Mouse (Mus musculus) adrenal gland, postnatal 4 days (tissue): ENCODE results near the gene Zfp958. TPM values are rescaled to one million over a fixed set of nuclear protein-coding genes. Genes with fewer than 3 reads are reported as not detected.
"Not testable (repeated sequence)": the region's sequence is repeated elsewhere in the genome, so short reads cannot be mapped to it uniquely, and the experiment has no call there.

ENCODE experiments used
- DNase-seq, 2 experiments: peaks; one replicate each; pipeline ENCODE4 v3.0.0; 2021 to 2022; ENCODE audit warnings: low spot score in 2 of 2, mixed read lengths in 2 of 2
- long read RNA-seq, 2 experiments: library from polyadenylated mRNA; stranded (forward); transcript quantifications; one replicate each; pipeline ENCODE4 v2.0.0; 2021
- total RNA-seq, 2 experiments: library from RNA; stranded (reverse); gene quantifications; 2 replicates each; pipeline ENCODE4 v1.2.3; 2021

Zfp958 gene
- 10 to 100 TPM; 19.9 to 21.6 TPM for total RNA-seq
- long read RNA-seq, experiment 1, partial matches to known transcripts, result 2 of 9 reads
- long read RNA-seq, experiment 1, other reads (novel, unspliced or antisense), result 5 of 9 reads
- long read RNA-seq, experiment 2, transcript Zfp958-202 (4 exons, 2,364 nt), result major isoform, 6 of 10 reads
- long read RNA-seq, experiment 2, partial matches to known transcripts, result 0 of 10 reads
- long read RNA-seq, experiment 2, other reads (novel, unspliced or antisense), result 4 of 10 reads

GRCm38 (mm10) chr8:4612932-4613853 is at the start of gene Zfp958:
Zfp958 (plus strand) TSS chr8:4613167.
- peak; percentile 46 to 84 for DNase-seq

- DNase-seq, result no peak
Measured at GRCm38 (mm10) chr8:4581986-4582385, 31.0 kb upstream of the Zfp958 start.

GRCm38 (mm10) chr8:4582754-4583178 is 30.2 kb upstream of the Zfp958 start:
- no peak for DNase-seq

DNA sequence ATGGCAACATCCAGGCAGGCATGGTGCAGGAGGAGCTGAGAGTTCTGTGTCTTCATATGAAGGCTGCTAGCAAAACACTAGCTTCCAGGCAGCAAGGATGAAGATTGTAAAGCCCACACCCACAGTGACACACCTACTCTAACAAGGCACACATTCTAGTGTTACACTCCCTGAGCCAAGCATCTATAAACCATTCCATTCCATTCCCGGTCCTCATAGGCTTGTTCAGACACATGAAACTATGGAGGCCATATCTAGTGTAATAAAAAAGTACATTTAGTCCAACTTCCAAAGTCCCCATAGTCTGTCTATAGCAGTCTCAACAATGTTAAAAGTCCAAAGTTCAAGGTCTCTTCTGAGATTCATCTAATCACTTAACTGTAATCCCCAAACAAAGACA is 28.3 kb upstream of the Zfp958 start:
- no peak for DNase-seq

- no peak for DNase-seq
Measured at GRCm38 (mm10) chr8:4586356-4586755, 26.6 kb upstream of the Zfp958 start.

DNA sequence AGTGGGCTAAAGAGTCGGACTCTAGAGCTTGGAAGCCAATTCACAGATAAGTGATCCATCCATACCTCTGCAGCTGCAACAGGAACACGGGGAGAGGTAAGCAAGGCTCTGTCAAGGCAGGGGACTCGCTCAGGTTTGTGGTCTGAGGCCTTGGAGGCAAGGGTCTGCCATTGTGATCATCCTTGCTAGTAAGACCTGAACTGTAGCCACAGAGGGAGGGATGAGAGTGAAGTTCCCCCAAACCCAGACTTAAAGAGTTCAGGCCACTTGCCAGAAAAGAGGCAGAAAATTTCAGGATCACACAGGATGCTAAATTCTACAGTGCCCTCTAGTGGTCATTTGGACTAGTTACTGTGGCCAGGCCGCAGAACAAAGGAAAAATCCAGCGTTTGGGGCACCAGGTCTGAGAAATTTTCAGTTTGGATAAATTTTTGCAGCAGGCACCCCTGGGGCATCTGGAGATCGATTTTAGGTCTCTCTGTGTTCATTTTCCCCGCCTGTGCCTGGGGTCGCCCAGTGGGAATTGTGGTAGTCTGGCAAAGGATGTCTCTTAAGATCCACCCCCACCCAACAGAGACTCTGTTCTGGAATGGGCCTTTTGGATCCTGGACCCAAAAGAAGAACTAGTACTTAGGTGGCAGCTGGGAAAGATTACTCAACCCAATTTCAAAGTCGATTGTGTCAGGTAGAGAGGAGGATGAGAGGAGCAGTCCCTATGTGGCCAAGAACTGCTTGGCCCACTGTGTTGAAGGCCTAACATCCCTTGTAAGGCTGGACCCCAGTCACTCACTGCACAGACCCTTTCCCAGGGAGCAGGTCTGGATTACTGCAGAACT is 24.6 kb upstream of the Zfp958 start:
- DNase-seq, result no peak

GRCm38 (mm10) chr8:4608896-4609295 is 4.1 kb upstream of the Zfp958 start:
- no peak for DNase-seq

- DNase-seq, result not testable (repeated sequence)
Measured at GRCm38 (mm10) chr8:4611626-4612175, 1.3 kb upstream of the Zfp958 start.

DNA sequence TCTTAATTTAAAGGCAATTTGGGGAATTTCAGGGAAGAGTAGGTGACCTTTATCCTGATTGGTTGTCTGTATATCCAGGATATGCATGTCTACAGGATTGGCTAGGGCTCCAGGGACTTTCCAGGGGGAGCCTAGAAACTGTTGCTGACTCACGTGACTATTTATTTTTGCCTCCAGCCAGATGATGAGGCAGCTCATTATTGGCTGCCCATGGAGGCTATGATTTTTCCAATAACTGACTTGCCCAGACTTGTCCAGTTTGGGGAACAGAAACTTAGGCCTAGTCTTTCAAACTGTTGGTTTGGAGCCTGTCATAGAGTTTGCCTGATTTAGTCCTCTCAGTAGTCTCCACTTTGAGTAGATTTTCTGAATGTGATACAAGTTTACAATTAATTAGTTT is 14.4 kb downstream of the Zfp958 start:
- no peak for DNase-seq

GRCm38 (mm10) chr8:4637071-4637470 is 24.1 kb downstream of the Zfp958 start:
- no peak for DNase-seq

DNA sequence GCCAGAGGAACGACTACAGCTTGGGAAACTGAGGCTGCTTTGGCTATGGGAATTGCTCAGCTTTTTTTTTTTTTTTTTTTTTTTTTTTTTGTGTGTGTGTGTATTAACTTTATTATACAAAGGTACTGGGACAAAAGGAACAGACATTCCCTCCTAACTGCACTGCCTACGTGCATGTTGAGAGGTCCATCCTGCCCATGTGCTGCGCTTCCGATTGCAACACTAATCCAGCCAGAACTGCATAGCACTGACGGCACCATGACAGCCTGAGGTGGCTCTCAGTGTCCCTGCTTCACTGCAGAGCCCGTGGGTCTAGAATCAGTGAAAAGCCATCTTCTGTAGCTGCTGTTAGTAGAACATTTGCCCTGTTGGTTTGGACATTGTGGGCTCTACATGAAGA is 30.0 kb downstream of the Zfp958 start:
- not testable (repeated sequence) for DNase-seq

DNA sequence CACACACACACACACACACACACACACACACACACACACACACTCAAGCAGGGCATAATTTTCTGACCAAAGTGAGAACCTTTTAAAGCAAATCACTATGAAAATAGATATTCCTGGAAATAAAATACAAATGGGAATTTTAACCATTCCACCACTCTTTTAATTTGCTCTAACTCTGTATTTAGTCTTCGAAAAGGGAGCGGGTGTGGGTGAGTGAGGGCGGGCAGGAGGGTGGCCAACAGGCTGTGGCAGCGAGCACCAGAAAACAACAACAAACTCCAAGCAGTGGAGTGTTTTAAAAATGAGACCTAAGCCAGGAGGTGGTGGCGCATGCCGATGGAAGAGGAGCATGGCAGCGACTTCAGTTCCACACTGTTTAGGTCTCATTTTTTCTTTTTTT is 43.6 kb downstream of the Zfp958 start:
- DNase-seq, result no peak

- no peak for DNase-seq
Measured at GRCm38 (mm10) chr8:4675191-4676003, 62.4 kb downstream of the Zfp958 start.

GRCm38 (mm10) chr8:4676586-4676985 is 63.6 kb downstream of the Zfp958 start:
- DNase-seq, result no peak

DNA sequence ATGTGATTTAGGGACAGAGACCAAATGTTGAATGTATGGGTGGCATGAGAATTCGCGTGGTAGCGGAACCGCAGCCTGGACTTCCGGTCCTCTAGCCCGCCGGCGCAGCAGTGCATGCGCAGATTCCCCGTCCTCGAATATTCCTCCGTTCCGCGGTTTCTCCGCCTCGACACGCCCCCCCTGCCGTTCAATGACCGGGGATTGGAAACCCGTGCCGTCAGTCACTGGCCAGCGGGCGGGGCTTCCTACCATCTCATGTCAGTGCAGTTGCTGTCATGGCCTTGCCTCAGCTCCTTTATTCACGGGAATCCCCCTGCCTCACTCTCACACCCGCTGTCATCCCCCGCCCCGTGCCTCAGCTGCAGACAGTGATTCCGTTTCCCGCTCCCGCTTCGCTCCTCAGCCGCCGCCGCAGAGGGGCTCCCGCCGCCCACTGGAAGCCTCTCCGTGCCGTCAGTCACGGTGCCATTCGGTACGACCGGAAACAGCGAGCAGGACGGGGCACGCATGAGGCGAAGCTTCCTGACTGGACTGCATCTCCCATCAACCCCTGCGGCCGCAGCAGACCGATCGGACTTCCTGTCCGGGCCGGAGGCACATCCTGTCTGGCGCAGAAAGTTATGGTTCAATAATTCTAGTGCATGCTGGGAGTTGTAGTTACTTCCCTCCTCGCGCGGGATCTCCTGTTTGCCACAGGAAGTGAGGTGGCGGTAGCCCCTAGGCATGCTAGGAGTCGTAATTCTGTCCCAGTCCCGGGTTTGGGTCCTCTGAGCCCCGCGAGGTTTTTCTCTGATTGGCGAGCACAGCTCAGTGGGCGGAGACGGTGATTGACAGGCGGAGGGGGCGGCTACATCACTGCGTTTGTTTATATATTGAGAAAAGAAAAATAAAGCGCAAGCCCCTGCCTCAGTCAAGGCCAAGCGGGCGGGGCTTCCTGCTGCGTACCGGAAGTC is 64.6 kb downstream of the Zfp958 start:
- DNase-seq, result peak; percentile 95 to 98

DNA sequence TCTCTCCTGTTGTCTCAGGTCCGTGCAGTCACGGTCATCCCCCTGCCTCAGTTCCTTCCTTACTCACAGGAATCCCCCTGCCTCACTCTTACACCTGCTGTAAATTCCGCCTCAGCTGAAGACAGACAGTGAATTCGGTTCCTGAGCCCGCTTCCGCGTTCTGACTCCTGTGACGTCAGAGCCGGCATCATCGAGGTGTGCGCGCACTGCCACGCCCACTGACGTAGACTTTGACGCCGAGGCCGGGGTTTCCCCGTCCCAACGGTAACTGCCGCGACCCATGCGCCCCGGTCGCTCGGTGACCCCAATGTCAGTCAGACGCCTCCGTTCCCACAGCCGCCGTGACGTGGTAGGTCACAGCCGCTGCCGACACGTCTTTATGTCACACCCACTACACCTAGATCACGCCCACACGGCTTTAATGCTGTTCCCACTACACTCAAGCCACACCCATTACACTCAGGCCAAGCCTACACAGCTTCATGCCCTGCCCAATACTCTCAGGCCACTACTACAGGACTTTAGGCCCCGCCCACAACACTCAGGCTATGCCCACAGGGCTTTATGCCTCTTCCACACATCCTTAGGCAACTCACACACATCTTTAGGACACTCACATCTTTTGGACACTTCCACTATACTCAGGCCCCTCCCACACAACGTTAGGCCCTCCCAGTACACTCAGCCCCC is 65.4 kb downstream of the Zfp958 start:
- peak; percentile 73 to 79 for DNase-seq

- no peak for DNase-seq
Measured at GRCm38 (mm10) chr8:4678908-4679545, 66.1 kb downstream of the Zfp958 start.

- no peak for DNase-seq
Measured at GRCm38 (mm10) chr8:4679796-4680195, 66.8 kb downstream of the Zfp958 start.
